Mouse (Mus musculus): ENCODE data around the gene Ift122. TPM values are rescaled to one million over a fixed set of nuclear protein-coding genes. Genes with fewer than 3 reads are reported as not detected.

The Ift122 gene
- polyA plus RNA-seq, 1 experiment = 21.4 TPM

DNA sequence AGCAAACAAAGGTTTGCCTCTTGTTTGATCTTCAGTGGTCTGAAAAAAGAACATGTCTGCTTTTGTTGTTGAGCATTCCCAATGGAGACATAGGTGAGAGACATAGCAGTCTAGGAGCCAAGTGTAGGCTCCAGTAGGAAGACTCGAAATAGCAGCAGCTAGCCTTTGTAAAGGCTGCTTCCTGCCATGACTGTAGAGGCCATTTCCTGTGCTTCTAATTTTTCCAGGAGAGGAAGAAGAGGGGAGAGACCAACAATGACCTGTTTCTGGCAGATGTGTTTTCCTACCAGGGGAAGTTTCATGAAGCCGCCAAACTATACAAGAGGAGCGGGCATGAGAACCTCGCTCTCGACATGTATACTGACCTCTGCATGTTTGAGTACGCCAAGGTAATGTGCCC is 52.3 kb downstream of the Ift122 start:
- no peak for TF ChIP-seq USF1 (IDR thresholded peaks at IDR 0.05; ENCODE audit: low read depth)
- no peak for TF ChIP-seq E2F4 (IDR thresholded peaks at IDR 0.05; ENCODE audit: insufficient read depth)
- TF ChIP-seq MYOG (IDR thresholded peaks at IDR 0.05; ENCODE audit: control insufficient read depth in 1 of 3, insufficient read depth in 1 of 3, insufficient read length in 2 of 3, low read depth in 2 of 3) = no peak
- TF ChIP-seq TCF12 (IDR thresholded peaks at IDR 0.05; ENCODE audit: insufficient read depth, poor library complexity, severe bottlenecking) = no peak
- no peak for TF ChIP-seq TCF3 (IDR thresholded peaks at IDR 0.05; ENCODE audit: insufficient read length, low read depth)
- no peaks in the 10 kb centered on the region for H3K79me2 ChIP-seq (ENCODE audit: control insufficient read depth, insufficient read depth)

DNA sequence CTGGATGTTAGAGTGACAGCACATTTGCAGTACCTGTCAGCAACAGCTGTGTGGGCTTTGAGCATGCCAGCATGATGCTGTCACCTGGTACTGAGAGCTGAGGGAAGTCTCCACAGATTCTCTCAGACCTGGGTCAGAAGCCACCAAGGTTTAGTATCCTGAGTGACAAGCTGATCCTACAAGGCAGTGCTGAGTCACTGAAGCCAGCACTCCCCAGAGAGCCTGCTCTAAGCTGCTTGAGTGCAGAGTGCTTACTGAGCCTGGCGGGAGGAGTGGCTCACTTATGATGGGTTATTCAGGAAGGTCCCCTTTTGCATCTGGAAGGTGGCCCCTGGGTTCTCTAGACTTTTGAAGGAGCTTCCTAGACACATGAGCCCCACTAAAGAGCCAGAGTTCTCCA is 53.2 kb downstream of the Ift122 start:
- H3ac ChIP-seq (ENCODE audit: control insufficient read depth, insufficient read length) = no peak overlapping the region
- no peaks in the 10 kb centered on the region for H3K79me2 ChIP-seq (ENCODE audit: control insufficient read depth, insufficient read depth)
- H3K27me3 ChIP-seq (ENCODE audit: control insufficient read depth, insufficient read depth, insufficient read length) = no peaks in the 10 kb centered on the region
- H3K4me3 ChIP-seq = no peak overlapping the region
- TF ChIP-seq CEBPB (IDR thresholded peaks at IDR 0.05; ENCODE audit: insufficient read depth, poor library complexity, severe bottlenecking) (no peak), POLR2A (IDR thresholded peaks at IDR 0.05; ENCODE audit: insufficient read length, low read depth) (no peak), MYOD1 (IDR thresholded peaks at IDR 0.05; ENCODE audit: control insufficient read depth in 1 of 3, insufficient read length in 2 of 3, low read depth in 2 of 3) (peak in 1 of 3 experiments; percentile 37), SRF (IDR thresholded peaks at IDR 0.05; ENCODE audit: control insufficient read depth, insufficient read length, low read depth) (no peak), REST (IDR thresholded peaks at IDR 0.05; ENCODE audit: insufficient read depth, insufficient read length) (no peak), USF1 (IDR thresholded peaks at IDR 0.05; ENCODE audit: low read depth) (no peak), MAX (IDR thresholded peaks at IDR 0.05; ENCODE audit: low read depth) (no peak), TCF3 (IDR thresholded peaks at IDR 0.05; ENCODE audit: insufficient read length, low read depth) (no peak)
- H3K36me3 ChIP-seq (ENCODE audit: control insufficient read depth, insufficient read depth) = no peaks in the 10 kb centered on the region
- no peak overlapping the region for H3K4me2 ChIP-seq (ENCODE audit: low read depth)

More for the DNA sequence above, 52.3 kb downstream of the Ift122 start:
- H3ac ChIP-seq (ENCODE audit: control insufficient read depth, insufficient read length) = no peak overlapping the region
- no peaks in the 10 kb centered on the region for H3K27me3 ChIP-seq (ENCODE audit: control insufficient read depth, insufficient read depth, insufficient read length)
- H3K4me2 ChIP-seq (ENCODE audit: low read depth) = no peak overlapping the region
- no peaks in the 10 kb centered on the region for H3K36me3 ChIP-seq (ENCODE audit: control insufficient read depth, insufficient read depth)
- H3K4me3 ChIP-seq = no peak overlapping the region

DNA sequence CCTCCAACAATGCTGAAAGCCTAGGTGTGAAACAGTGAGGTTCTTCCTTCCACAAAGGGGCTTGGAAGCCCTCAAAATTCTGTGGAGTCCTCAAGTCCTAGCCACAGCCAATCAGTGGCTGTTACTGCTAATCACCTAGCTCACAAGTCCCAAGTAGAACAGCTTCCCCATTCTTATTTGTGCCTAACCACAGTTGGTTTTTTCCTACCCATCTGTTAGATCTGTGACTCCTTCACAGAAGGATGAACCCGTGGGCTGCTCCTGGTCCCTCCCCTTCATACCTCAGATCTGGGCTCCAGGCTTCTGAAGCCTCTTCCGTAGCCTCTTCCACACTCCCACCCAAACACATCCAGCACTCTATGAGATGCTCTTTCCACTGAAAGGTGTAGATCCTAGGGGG is 53.6 kb downstream of the Ift122 start:
- Histone ChIP-seq H3K36me3 (ENCODE audit: control insufficient read depth, insufficient read depth) (no peaks in the 10 kb centered on the region), H3K4me2 (ENCODE audit: low read depth) (no peak overlapping the region), H3K4me3 (no peak overlapping the region), H3ac (ENCODE audit: control insufficient read depth, insufficient read length) (no peak overlapping the region), H3K27me3 (ENCODE audit: control insufficient read depth, insufficient read depth, insufficient read length) (no peaks in the 10 kb centered on the region), H3K79me2 (ENCODE audit: control insufficient read depth, insufficient read depth) (no peaks in the 10 kb centered on the region)
- TF ChIP-seq TCF3 (IDR thresholded peaks at IDR 0.05; ENCODE audit: insufficient read length, low read depth) (no peak), SRF (IDR thresholded peaks at IDR 0.05; ENCODE audit: control insufficient read depth, insufficient read length, low read depth) (no peak), MYOD1 (IDR thresholded peaks at IDR 0.05; ENCODE audit: control insufficient read depth in 1 of 3, insufficient read length in 2 of 3, low read depth in 2 of 3) (no peak), MYOG (IDR thresholded peaks at IDR 0.05; ENCODE audit: control insufficient read depth in 1 of 3, insufficient read depth in 1 of 3, insufficient read length in 2 of 3, low read depth in 2 of 3) (no peak), REST (IDR thresholded peaks at IDR 0.05; ENCODE audit: insufficient read depth, insufficient read length) (no peak), POLR2AphosphoS2 (IDR thresholded peaks at IDR 0.05; ENCODE audit: insufficient read length, low read depth) (no peak)

DNA sequence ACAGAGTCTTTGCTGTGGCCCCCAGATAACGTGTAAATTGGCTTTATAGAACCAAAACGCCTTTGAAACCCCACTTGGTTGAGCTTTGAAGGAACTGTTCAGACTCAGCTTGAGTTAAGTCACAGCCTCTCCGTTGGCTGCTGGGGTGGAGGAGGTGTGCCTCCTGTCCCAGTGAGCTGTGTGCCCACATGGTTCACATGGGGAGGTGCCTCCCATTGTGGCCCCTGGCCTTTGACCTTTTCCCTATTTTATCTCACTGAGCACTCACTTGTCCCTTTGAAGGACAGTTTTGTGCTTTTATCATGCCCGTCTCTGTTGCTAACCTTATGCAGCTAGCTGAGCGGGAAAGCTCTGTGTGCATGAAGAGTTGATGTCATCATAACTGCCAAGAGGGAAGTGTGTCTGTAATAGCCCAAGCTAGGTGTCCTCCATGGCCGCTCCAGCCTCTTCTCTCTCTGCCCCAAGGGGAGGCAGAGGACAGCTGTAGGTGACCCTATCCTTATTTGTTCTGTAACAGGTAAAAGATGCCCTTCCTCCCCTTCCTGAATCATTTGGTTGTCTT is 55.2 kb downstream of the Ift122 start:
- H3K4me2 ChIP-seq (ENCODE audit: low read depth) = no peak overlapping the region
- TF ChIP-seq TCF12 (IDR thresholded peaks at IDR 0.05; ENCODE audit: insufficient read depth, poor library complexity, severe bottlenecking) = no peak
- no peak for TF ChIP-seq MYOD1 (IDR thresholded peaks at IDR 0.05; ENCODE audit: control insufficient read depth in 1 of 3, insufficient read length in 2 of 3, low read depth in 2 of 3)
- TF ChIP-seq USF1 (IDR thresholded peaks at IDR 0.05; ENCODE audit: low read depth) = no peak
- TF ChIP-seq POLR2A (IDR thresholded peaks at IDR 0.05; ENCODE audit: insufficient read length, low read depth) = no peak
- no peak for TF ChIP-seq TCF3 (IDR thresholded peaks at IDR 0.05; ENCODE audit: insufficient read length, low read depth)
- no peak for TF ChIP-seq POLR2AphosphoS2 (IDR thresholded peaks at IDR 0.05; ENCODE audit: insufficient read length, low read depth)
- TF ChIP-seq MAX (IDR thresholded peaks at IDR 0.05; ENCODE audit: low read depth) = no peak
- no peak for TF ChIP-seq SRF (IDR thresholded peaks at IDR 0.05; ENCODE audit: control insufficient read depth, insufficient read length, low read depth)
- no peak for TF ChIP-seq E2F4 (IDR thresholded peaks at IDR 0.05; ENCODE audit: insufficient read depth)
- H3K79me2 ChIP-seq (ENCODE audit: control insufficient read depth, insufficient read depth) = no peaks in the 10 kb centered on the region
- no peak overlapping the region for H3ac ChIP-seq (ENCODE audit: control insufficient read depth, insufficient read length)
- no peak overlapping the region for H3K4me3 ChIP-seq
- no peaks in the 10 kb centered on the region for H3K27me3 ChIP-seq (ENCODE audit: control insufficient read depth, insufficient read depth, insufficient read length)
- no peaks in the 10 kb centered on the region for H3K36me3 ChIP-seq (ENCODE audit: control insufficient read depth, insufficient read depth)

DNA sequence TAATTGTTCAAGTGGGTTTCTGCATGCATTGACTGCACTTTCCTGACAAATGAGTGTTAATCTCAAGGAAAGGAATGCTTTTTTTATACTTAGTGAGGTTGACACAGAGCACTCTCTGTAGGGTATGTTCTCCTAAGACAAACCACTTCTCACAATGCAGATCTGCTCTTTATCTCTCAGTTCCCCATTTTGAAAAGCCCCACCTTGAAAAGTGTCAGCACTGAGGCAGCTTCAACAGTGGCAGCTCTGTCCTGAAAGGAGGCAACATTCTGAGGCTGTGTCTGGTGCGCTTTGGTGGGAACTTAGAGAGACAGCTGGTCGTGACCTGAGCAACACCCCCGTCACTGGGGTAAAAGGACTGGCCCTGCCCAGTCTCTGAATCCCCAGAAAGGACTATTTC is 55.8 kb downstream of the Ift122 start:
- TF ChIP-seq REST (IDR thresholded peaks at IDR 0.05; ENCODE audit: insufficient read depth, insufficient read length) (no peak), MYOD1 (IDR thresholded peaks at IDR 0.05; ENCODE audit: control insufficient read depth in 1 of 3, insufficient read length in 2 of 3, low read depth in 2 of 3) (no peak), POLR2AphosphoS2 (IDR thresholded peaks at IDR 0.05; ENCODE audit: insufficient read length, low read depth) (no peak), MAX (IDR thresholded peaks at IDR 0.05; ENCODE audit: low read depth) (no peak), MYOG (IDR thresholded peaks at IDR 0.05; ENCODE audit: control insufficient read depth in 1 of 3, insufficient read depth in 1 of 3, insufficient read length in 2 of 3, low read depth in 2 of 3) (no peak), POLR2A (IDR thresholded peaks at IDR 0.05; ENCODE audit: insufficient read length, low read depth) (no peak), E2F4 (IDR thresholded peaks at IDR 0.05; ENCODE audit: insufficient read depth) (no peak), TCF12 (IDR thresholded peaks at IDR 0.05; ENCODE audit: insufficient read depth, poor library complexity, severe bottlenecking) (no peak), TCF3 (IDR thresholded peaks at IDR 0.05; ENCODE audit: insufficient read length, low read depth) (no peak), SRF (IDR thresholded peaks at IDR 0.05; ENCODE audit: control insufficient read depth, insufficient read length, low read depth) (no peak), CEBPB (IDR thresholded peaks at IDR 0.05; ENCODE audit: insufficient read depth, poor library complexity, severe bottlenecking) (no peak), USF1 (IDR thresholded peaks at IDR 0.05; ENCODE audit: low read depth) (no peak)
- H3K36me3 ChIP-seq (ENCODE audit: control insufficient read depth, insufficient read depth) = no peaks in the 10 kb centered on the region
- no peaks in the 10 kb centered on the region for H3K27me3 ChIP-seq (ENCODE audit: control insufficient read depth, insufficient read depth, insufficient read length)
- no peaks in the 10 kb centered on the region for H3K79me2 ChIP-seq (ENCODE audit: control insufficient read depth, insufficient read depth)
- no peak overlapping the region for H3ac ChIP-seq (ENCODE audit: control insufficient read depth, insufficient read length)
- no peak overlapping the region for H3K4me3 ChIP-seq
- H3K4me2 ChIP-seq (ENCODE audit: low read depth) = no peak overlapping the region

All from myocyte (in vitro differentiated cells).